Mouse (Mus musculus): ENCODE results near the gene Pgbd5.

GRCm38 (mm10) chr8:124328259-124328658 is 111.2 kb downstream of the Pgbd5 start:
- no peak for TF ChIP-seq POLR2A (IDR thresholded peaks at IDR 0.05; ENCODE audit: insufficient read depth, low read depth, low read length)
- TF ChIP-seq EP300 (IDR thresholded peaks at IDR 0.05; ENCODE audit: insufficient read depth, low read depth, low read length) = no peak
